Mouse (Mus musculus): Measurements from ENCODE around the gene Tpsb2. TPM values are rescaled to one million over a fixed set of nuclear protein-coding genes. Genes with fewer than 3 reads are reported as not detected.

The Tpsb2 gene
- polyA plus RNA-seq, 1 experiment from 2014 or later = not detected

DNA sequence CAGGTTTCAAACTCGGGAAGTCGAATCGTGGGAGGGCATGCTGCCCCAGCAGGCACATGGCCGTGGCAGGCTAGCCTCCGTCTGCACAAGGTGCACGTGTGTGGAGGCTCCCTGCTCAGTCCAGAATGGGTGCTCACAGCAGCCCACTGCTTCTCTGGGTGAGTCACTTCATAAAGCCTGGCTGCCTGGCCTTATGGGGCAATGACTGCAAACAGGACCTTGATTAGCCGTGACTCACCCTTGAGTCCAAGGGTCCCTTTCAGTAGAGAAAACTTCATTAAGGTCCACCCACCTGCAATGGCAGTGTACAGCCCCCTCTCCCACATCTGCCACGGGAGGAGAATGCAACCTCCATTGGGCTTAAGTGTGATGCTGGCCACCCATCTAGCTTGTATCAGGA, 6.4 kb downstream of the Tpsb2 start:
- H3K4me1 ChIP-seq = no peaks in the 10 kb centered on the region
- H3K9me3 ChIP-seq = no peaks in the 10 kb centered on the region
- no peak overlapping the region for H3K9ac ChIP-seq (replicated peaks)
- no peak overlapping the region for H3K4me2 ChIP-seq (replicated peaks)
- no peak overlapping the region for H3K27ac ChIP-seq (replicated peaks)
- H3K36me3 ChIP-seq = peaks cover 11% of the 10 kb centered on the region; the same call in 1 of the 2 replicates
- H3K4me3 ChIP-seq = no peak overlapping the region
- 75% methylated on average over 8 of the region's 8 CpGs for WGBS
- no peak for ATAC-seq (replicated peaks)
- H3K27me3 ChIP-seq = 0 out of 2 replicates have a peak, but pooled peaks cover 3% of the 10 kb centered on the region

DNA sequence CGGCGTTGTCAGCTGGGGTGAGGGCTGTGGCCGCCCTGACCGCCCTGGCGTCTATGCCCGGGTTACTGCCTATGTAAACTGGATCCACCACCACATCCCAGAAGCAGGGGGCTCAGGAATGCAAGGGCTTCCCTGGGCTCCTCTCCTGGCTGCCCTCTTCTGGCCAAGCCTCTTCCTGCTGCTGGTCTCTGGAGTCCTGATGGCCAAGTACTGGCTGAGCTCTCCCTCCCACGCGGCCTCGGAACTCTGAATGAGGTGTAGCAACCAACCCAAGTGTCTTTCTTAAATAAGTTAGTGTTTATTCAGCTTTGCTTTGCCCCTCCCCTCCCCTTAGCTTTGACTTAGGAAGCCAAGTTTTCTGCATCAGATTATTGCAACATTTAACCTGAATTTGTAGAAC, 7.9 kb downstream of the Tpsb2 start:
- Histone ChIP-seq H3K36me3 (peaks cover 11% of the 10 kb centered on the region; the same call in 1 of the 2 replicates), H3K4me3 (no peak overlapping the region), H3K27ac (replicated peaks) (no peak overlapping the region), H3K9ac (replicated peaks) (no peak overlapping the region), H3K9me3 (no peaks in the 10 kb centered on the region), H3K27me3 (0 out of 2 replicates have a peak, but pooled peaks cover 3% of the 10 kb centered on the region), H3K4me1 (no peaks in the 10 kb centered on the region), H3K4me2 (replicated peaks) (no peak overlapping the region)
- 57% methylated on average over 9 of the region's 9 CpGs for WGBS
- no peak for ATAC-seq (replicated peaks)

DNA sequence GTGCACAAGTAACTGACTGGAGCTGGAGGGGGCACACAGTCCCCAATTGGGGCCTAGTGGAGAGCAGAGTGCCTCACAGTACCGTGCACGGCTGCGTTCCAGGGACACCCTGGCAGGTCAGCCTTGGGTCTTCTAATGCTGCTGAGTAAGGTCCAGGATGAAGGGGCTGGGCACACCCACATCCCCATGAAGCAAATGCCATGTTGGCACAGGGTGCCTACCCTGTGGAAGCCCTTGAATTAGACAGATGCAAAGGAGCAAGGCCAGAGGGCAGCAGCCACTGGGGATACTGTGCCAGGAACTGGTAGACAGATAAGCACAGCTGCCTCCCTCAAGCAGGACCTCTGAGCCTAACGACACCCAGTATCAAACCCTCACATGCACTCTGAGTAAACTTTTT, 28.4 kb downstream of the Tpsb2 start:
- no peak overlapping the region for H3K4me3 ChIP-seq
- 80% methylated on average over 4 of the region's 4 CpGs for WGBS
- no peak overlapping the region for H3K27ac ChIP-seq (replicated peaks)
- H3K36me3 ChIP-seq = peaks cover 10% of the 10 kb centered on the region; the same call in 1 of the 2 replicates
- no peak for ATAC-seq (replicated peaks)
- no peak overlapping the region for H3K9ac ChIP-seq (replicated peaks)
- H3K4me1 ChIP-seq = peaks cover 12% of the 10 kb centered on the region
- H3K27me3 ChIP-seq = peaks cover 9% of the 10 kb centered on the region; the same call in 1 of the 2 replicates
- H3K9me3 ChIP-seq = no peaks in the 10 kb centered on the region
- H3K4me2 ChIP-seq (replicated peaks) = no peak overlapping the region

GRCm38 (mm10) chr17:25397804-25398519, 31.9 kb downstream of the Tpsb2 start:
- H3K9ac ChIP-seq (replicated peaks) = no peak overlapping the region
- H3K36me3 ChIP-seq = no peaks in the 10 kb centered on the region
- no peak overlapping the region for H3K27ac ChIP-seq (replicated peaks)
- H3K9me3 ChIP-seq = no peaks in the 10 kb centered on the region
- peaks cover 44% of the 10 kb centered on the region for H3K27me3 ChIP-seq
- no peak overlapping the region for H3K4me2 ChIP-seq (replicated peaks)
- ATAC-seq (replicated peaks) = peak; percentile 66
- H3K4me3 ChIP-seq = no peak overlapping the region
- WGBS = 23% methylated on average over 14 of the region's 14 CpGs
- H3K4me1 ChIP-seq = peaks cover 12% of the 10 kb centered on the region

GRCm38 (mm10) chr17:25398520-25398838, 32.4 kb downstream of the Tpsb2 start:
- ATAC-seq (replicated peaks) = peak; percentile 49
- Histone ChIP-seq H3K36me3 (no peaks in the 10 kb centered on the region), H3K27ac (replicated peaks) (0 out of 2 replicates have a peak overlapping the region, but pooled peaks have one; percentile 27), H3K4me3 (no peak overlapping the region), H3K4me1 (peaks cover 12% of the 10 kb centered on the region), H3K9me3 (no peaks in the 10 kb centered on the region), H3K4me2 (replicated peaks) (no peak overlapping the region), H3K27me3 (peaks cover 49% of the 10 kb centered on the region), H3K9ac (replicated peaks) (no peak overlapping the region)
- WGBS = 7% methylated on average over 13 of the region's 13 CpGs

DNA sequence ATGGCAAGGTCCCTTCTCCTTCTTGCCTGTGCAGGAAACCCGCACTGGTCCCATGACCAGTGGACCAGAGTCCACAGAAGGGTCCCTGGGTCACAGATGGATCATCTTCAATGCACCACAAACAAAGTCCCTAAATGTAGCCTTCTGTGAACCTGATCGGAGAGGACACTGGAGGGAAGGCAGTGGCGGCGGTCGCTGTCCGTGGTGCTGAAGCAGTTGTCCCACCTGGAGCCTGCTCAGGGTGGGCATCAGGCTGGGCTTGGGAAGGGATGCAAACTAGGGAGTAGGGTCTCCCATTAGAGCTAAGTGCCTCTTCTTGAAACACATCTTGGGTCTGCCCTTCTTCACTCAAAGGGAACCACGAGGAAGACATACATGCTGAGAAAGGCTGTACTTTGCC, 34.3 kb downstream of the Tpsb2 start:
- H3K4me2 ChIP-seq (replicated peaks) = no peak overlapping the region
- 12% methylated on average over 7 of the region's 7 CpGs for WGBS
- no peaks in the 10 kb centered on the region for H3K36me3 ChIP-seq
- H3K4me1 ChIP-seq = peaks cover 29% of the 10 kb centered on the region
- no peak overlapping the region for H3K4me3 ChIP-seq
- no peak overlapping the region for H3K9ac ChIP-seq (replicated peaks)
- no peak overlapping the region for H3K27ac ChIP-seq (replicated peaks)
- H3K27me3 ChIP-seq = peaks cover 62% of the 10 kb centered on the region
- no peak for ATAC-seq (replicated peaks)
- no peaks in the 10 kb centered on the region for H3K9me3 ChIP-seq

GRCm38 (mm10) chr17:25401491-25401890, 35.4 kb downstream of the Tpsb2 start:
- H3K36me3 ChIP-seq = no peaks in the 10 kb centered on the region
- H3K27me3 ChIP-seq = peaks cover 62% of the 10 kb centered on the region
- H3K9ac ChIP-seq (replicated peaks) = no peak overlapping the region

GRCm38 (mm10) chr17:25402224-25402623, 36.1 kb downstream of the Tpsb2 start:
- Histone ChIP-seq H3K27ac (replicated peaks) (no peak overlapping the region), H3K27me3 (peaks cover 62% of the 10 kb centered on the region), H3K4me3 (no peak overlapping the region), H3K9ac (replicated peaks) (no peak overlapping the region), H3K36me3 (no peaks in the 10 kb centered on the region), H3K4me1 (peaks cover 46% of the 10 kb centered on the region), H3K9me3 (no peaks in the 10 kb centered on the region), H3K4me2 (replicated peaks) (no peak overlapping the region)
- 68% methylated on average over 13 of the region's 13 CpGs for WGBS
- ATAC-seq (replicated peaks) = no peak

More at GRCm38 (mm10) chr17:25401491-25401890, 35.4 kb downstream of the Tpsb2 start:
- Histone ChIP-seq H3K4me3 (no peak overlapping the region), H3K27ac (replicated peaks) (no peak overlapping the region), H3K9me3 (no peaks in the 10 kb centered on the region), H3K4me1 (peaks cover 39% of the 10 kb centered on the region), H3K4me2 (replicated peaks) (no peak overlapping the region)
- ATAC-seq (replicated peaks) = no peak
- WGBS = 8% methylated on average over 4 of the region's 4 CpGs

- Histone ChIP-seq H3K9ac (replicated peaks) (no peak overlapping the region), H3K27me3 (peaks cover 58% of the 10 kb centered on the region), H3K4me3 (no peak overlapping the region), H3K36me3 (no peaks in the 10 kb centered on the region), H3K4me1 (peaks cover 49% of the 10 kb centered on the region), H3K9me3 (no peaks in the 10 kb centered on the region), H3K27ac (replicated peaks) (no peak overlapping the region), H3K4me2 (replicated peaks) (no peak overlapping the region)
- 23% methylated on average over 3 of the region's 3 CpGs for WGBS
- ATAC-seq (replicated peaks) = no peak
Measured at GRCm38 (mm10) chr17:25404190-25404589, 38.1 kb downstream of the Tpsb2 start.

DNA sequence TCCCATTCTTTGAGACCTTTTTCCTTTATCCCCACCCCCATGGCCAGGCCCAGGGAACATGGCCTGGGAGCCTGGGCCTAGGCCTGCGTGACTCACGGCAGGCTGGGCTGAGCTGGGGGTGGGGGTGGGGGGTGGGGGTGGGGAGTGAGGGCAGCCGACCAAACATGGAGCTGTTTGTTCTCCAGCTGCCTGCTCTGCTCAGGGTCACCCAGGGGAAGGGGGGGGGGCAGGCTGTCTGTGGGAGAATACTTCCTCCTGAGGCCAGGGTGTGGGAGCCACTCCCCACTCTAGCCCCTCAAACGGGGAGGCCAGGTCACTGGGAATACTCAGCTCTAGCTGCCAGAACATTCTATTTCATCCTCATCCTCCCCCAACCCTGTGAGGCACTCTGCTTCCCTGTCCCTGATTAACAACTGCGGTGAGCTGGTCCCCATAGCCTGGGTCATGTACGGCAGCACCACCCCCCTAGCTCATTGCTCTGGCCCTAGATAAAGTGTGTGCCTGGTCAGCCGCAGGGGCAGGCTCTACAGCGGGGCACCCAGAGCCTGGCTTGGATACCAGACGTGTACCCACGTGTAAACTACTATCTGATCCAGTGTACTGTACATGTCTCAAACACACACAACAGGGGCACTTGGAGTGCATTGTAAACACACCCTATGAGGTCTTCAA, 39.3 kb downstream of the Tpsb2 start:
- H3K27ac ChIP-seq (replicated peaks) = peak overlapping the region; percentile 38

DNA sequence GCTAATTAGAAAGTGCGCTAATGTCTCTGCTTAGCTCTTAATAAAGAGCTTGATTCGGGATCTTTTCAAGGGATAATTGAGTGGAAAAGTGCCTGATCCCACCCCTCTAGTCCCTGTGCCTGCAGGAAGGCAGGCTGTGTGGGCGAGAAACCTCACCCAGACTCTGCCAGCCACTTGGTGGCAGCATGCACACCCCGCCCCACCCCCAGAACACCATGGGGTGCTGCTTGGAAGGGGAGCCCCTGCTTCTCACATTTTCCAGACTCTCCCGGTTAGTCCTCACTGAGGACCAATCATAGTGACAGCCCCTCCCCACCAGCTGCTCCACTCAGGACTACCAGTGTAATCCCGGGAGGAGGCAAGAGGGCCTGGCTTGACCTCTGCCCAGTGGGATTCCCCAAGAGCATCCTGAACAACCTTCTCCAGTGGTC, 39.9 kb downstream of the Tpsb2 start:
- peak; percentile 46 for ATAC-seq (replicated peaks)
- H3K4me2 ChIP-seq (replicated peaks) = 0 out of 2 replicates have a peak overlapping the region, but pooled peaks have one; percentile 13
- peaks cover 67% of the 10 kb centered on the region for H3K4me1 ChIP-seq
- no peaks in the 10 kb centered on the region for H3K36me3 ChIP-seq
- 1% methylated on average over 6 of the region's 6 CpGs for WGBS
- H3K27ac ChIP-seq (replicated peaks) = peak overlapping the region; percentile 38
- no peak overlapping the region for H3K4me3 ChIP-seq
- H3K9me3 ChIP-seq = no peaks in the 10 kb centered on the region
- 0 out of 2 replicates have a peak overlapping the region, but pooled peaks have one; percentile 16 for H3K9ac ChIP-seq (replicated peaks)
- H3K27me3 ChIP-seq = peaks cover 42% of the 10 kb centered on the region

More for the DNA sequence above, 39.3 kb downstream of the Tpsb2 start:
- peaks cover 60% of the 10 kb centered on the region for H3K4me1 ChIP-seq
- H3K27me3 ChIP-seq = peaks cover 48% of the 10 kb centered on the region
- 0 out of 2 replicates have a peak overlapping the region, but pooled peaks have one; percentile 16 for H3K9ac ChIP-seq (replicated peaks)
- H3K9me3 ChIP-seq = no peaks in the 10 kb centered on the region
- no peaks in the 10 kb centered on the region for H3K36me3 ChIP-seq
- no peak overlapping the region for H3K4me3 ChIP-seq
- peak; percentile 34 for ATAC-seq (replicated peaks)
- WGBS = 2% methylated on average over 9 of the region's 10 CpGs
- H3K4me2 ChIP-seq (replicated peaks) = no peak overlapping the region; the same call in 1 of the 2 replicates

DNA sequence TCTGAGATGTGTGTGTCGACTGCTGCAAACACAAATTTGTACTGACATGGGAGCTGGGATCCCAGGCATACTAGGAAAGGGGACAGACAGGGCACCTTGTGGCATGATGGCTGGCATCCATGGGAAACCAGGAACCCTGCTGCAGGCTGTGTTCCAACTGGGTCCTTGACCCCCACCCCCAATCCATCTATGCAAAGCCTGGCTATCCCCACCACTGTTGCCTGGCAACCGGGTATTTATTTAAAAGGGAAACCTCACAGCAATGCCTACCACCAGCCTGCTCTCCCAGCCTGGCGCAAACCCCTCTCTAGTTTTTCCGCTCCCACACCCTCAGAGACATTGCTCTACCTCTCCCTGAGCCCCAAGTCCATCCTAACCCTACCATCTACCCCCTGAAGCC, 41.2 kb downstream of the Tpsb2 start:
- peak overlapping the region; percentile 38; the same call in 1 of the 2 replicates for H3K27ac ChIP-seq (replicated peaks)
- no peak overlapping the region for H3K4me2 ChIP-seq (replicated peaks)
- no peaks in the 10 kb centered on the region for H3K36me3 ChIP-seq
- no peak for ATAC-seq (replicated peaks)
- WGBS = 63% methylated on average over 4 of the region's 4 CpGs
- no peak overlapping the region for H3K9ac ChIP-seq (replicated peaks)
- H3K9me3 ChIP-seq = no peaks in the 10 kb centered on the region
- H3K4me1 ChIP-seq = peaks cover 74% of the 10 kb centered on the region
- no peak overlapping the region for H3K4me3 ChIP-seq
- H3K27me3 ChIP-seq = peaks cover 28% of the 10 kb centered on the region
